Mouse (Mus musculus): ENCODE measurements around the gene Gnat1. TPM values are rescaled to one million over a fixed set of nuclear protein-coding genes. Genes with fewer than 3 reads are reported as not detected.

The Gnat1 gene
- polyA plus RNA-seq, 1 experiment = 0.20 TPM

GRCm38 (mm10) chr9:107701594-107701993, 22.1 kb upstream of the Gnat1 start:
- H3K4me3 ChIP-seq (replicated peaks; ENCODE audit: extremely low read depth, low read depth, low read length) = peak overlapping the region; percentile 18
- 14% methylated on average over 12 of the region's 12 CpGs for WGBS
- TF ChIP-seq POLR2A (IDR thresholded peaks at IDR 0.05; ENCODE audit: borderline replicate concordance, extremely low read depth, low read depth, low read length) (no peak), CTCF (IDR thresholded peaks at IDR 0.05; ENCODE audit: insufficient read depth, low read length) (no peak)
- peak; percentile 85 for DNase-seq
- peaks cover 50% of the 10 kb centered on the region for H3K4me1 ChIP-seq (ENCODE audit: control insufficient read depth, insufficient read depth, low read length)

- Histone ChIP-seq H3K4me1 (ENCODE audit: control insufficient read depth, insufficient read depth, low read length) (peaks cover 58% of the 10 kb centered on the region), H3K4me3 (replicated peaks; ENCODE audit: extremely low read depth, low read depth, low read length) (no peak overlapping the region)
- peak; percentile 45 for DNase-seq
- 32% methylated on average over 6 of the region's 6 CpGs for WGBS
- TF ChIP-seq CTCF (IDR thresholded peaks at IDR 0.05; ENCODE audit: insufficient read depth, low read length) (no peak), POLR2A (IDR thresholded peaks at IDR 0.05; ENCODE audit: borderline replicate concordance, extremely low read depth, low read depth, low read length) (no peak)
Measured at GRCm38 (mm10) chr9:107700114-107700571, 20.6 kb upstream of the Gnat1 start.

- Histone ChIP-seq H3K4me3 (replicated peaks; ENCODE audit: extremely low read depth, low read depth, low read length) (no peak overlapping the region), H3K4me1 (ENCODE audit: control insufficient read depth, insufficient read depth, low read length) (peaks cover 61% of the 10 kb centered on the region)
- DNase-seq = no peak
- TF ChIP-seq CTCF (IDR thresholded peaks at IDR 0.05; ENCODE audit: insufficient read depth, low read length) = no peak
- no peak for TF ChIP-seq POLR2A (IDR thresholded peaks at IDR 0.05; ENCODE audit: borderline replicate concordance, extremely low read depth, low read depth, low read length)
- 26% methylated on average over 9 of the region's 9 CpGs for WGBS
Measured at GRCm38 (mm10) chr9:107699376-107699980, 20.0 kb upstream of the Gnat1 start.

- TF ChIP-seq CTCF (IDR thresholded peaks at IDR 0.05; ENCODE audit: insufficient read depth, low read length) (no peak), POLR2A (IDR thresholded peaks at IDR 0.05; ENCODE audit: borderline replicate concordance, extremely low read depth, low read depth, low read length) (no peak)
- H3K4me3 ChIP-seq (replicated peaks; ENCODE audit: extremely low read depth, low read depth, low read length) = no peak overlapping the region
- 33% methylated on average over 14 of the region's 14 CpGs for WGBS
- DNase-seq = peak; percentile 48
- H3K4me1 ChIP-seq (ENCODE audit: control insufficient read depth, insufficient read depth, low read length) = peaks cover 58% of the 10 kb centered on the region
Measured at GRCm38 (mm10) chr9:107698611-107699190, 19.2 kb upstream of the Gnat1 start.

DNA sequence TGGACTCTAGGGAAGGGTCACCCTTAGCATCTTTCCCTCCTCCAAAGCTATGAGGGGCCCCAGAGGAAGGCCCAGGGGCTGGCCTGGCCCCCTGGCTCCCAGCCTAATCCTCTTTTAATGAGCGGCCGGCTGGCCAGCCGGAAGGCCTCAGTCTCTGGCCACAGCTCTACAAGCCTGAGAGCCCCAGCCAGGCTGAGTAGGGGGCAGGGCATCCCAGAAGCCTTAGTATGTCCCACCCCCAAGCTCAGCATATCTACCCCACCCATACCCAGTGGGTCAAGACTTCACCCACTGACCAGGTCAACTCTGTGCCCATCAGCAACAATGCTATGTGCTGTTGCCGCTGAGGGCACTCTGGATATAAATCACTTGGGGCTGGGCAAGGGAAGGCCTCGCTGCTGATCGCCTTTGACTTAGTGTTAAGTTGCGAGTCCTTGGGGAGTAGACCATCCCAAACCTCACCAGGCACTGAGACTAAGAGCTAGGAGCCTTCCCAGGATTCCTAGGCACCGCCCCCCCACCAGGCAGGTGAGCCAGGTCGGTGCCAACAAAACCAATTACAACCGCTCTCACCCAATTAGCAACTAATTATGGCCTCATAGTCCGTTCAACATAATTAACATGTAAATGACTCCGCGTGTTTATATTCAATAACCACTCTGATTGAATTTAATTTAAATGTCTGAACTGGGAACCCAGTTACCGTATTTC, 18.5 kb upstream of the Gnat1 start:
- TF ChIP-seq CTCF (IDR thresholded peaks at IDR 0.05; ENCODE audit: insufficient read depth, low read length) = no peak
- TF ChIP-seq POLR2A (IDR thresholded peaks at IDR 0.05; ENCODE audit: borderline replicate concordance, extremely low read depth, low read depth, low read length) = no peak
- peaks cover 52% of the 10 kb centered on the region for H3K4me1 ChIP-seq (ENCODE audit: control insufficient read depth, insufficient read depth, low read length)
- no peak overlapping the region for H3K4me3 ChIP-seq (replicated peaks; ENCODE audit: extremely low read depth, low read depth, low read length)
- 39% methylated on average over 14 of the region's 14 CpGs for WGBS
- DNase-seq = no peak

DNA sequence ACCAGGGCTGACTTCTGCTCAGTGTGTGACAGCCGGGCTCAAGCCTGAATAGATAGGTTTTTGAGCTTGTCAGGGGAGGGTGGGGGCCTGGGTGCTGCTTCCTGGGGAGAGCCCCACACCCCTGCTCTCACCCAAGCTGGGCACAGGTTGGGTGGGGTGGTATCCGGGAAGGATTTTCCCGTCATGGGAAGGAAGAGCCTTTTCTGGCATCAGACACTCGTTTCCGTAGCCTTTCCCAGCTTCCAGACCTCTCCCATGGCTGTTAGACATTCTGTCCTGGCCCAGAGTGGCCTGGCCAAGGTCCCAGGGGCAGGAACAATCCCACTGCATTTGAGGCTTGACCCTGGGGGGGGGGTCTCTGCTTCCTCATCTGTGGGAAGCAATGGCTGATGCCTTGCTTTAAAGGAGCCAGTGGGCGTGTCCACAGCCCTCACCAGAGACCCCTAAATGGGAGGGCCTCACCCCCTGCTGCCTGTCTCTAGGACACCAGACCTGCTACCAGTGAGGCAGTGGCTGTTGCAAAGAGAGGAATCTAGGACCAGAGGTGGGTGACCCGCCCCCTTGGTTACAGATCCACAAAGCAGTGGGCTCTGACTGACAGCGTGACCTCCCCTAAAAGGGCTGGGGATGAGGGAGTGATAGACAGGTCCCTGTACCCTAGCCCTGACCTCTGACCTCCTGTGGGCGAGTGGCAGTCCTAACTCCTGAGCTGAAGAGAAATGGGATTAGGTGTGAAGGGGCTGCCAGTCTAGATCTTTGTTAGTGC, 17.5 kb upstream of the Gnat1 start:
- DNase-seq = no peak
- WGBS = 53% methylated on average over 9 of the region's 9 CpGs
- Histone ChIP-seq H3K4me1 (ENCODE audit: control insufficient read depth, insufficient read depth, low read length) (peaks cover 45% of the 10 kb centered on the region), H3K4me3 (replicated peaks; ENCODE audit: extremely low read depth, low read depth, low read length) (no peak overlapping the region)
- TF ChIP-seq CTCF (IDR thresholded peaks at IDR 0.05; ENCODE audit: insufficient read depth, low read length) (no peak), POLR2A (IDR thresholded peaks at IDR 0.05; ENCODE audit: borderline replicate concordance, extremely low read depth, low read depth, low read length) (no peak)

DNA sequence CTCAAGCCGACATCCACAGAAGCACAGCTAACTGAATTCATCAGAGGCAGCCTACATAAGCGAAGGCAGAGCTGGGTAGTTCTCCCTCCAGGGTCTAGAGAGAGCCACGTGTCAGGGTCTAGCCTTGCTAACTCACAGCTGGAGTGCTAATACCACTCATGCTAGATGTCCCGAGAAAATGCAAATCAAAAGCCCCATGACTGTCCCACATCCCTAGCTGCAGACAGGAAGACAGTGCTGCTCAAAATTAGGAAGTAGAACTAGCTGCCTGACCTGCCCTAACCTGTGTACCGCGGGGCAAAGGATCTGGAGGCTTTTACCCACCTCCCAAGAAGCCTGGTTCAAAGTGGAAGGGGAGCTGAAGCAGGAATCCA, 16.6 kb upstream of the Gnat1 start:
- no peak overlapping the region for H3K4me3 ChIP-seq (replicated peaks; ENCODE audit: extremely low read depth, low read depth, low read length)
- peaks cover 39% of the 10 kb centered on the region for H3K4me1 ChIP-seq (ENCODE audit: control insufficient read depth, insufficient read depth, low read length)
- no peak for DNase-seq
- TF ChIP-seq POLR2A (IDR thresholded peaks at IDR 0.05; ENCODE audit: borderline replicate concordance, extremely low read depth, low read depth, low read length) (no peak), CTCF (IDR thresholded peaks at IDR 0.05; ENCODE audit: insufficient read depth, low read length) (no peak)
- WGBS = 31% methylated on average over 6 of the region's 6 CpGs

DNA sequence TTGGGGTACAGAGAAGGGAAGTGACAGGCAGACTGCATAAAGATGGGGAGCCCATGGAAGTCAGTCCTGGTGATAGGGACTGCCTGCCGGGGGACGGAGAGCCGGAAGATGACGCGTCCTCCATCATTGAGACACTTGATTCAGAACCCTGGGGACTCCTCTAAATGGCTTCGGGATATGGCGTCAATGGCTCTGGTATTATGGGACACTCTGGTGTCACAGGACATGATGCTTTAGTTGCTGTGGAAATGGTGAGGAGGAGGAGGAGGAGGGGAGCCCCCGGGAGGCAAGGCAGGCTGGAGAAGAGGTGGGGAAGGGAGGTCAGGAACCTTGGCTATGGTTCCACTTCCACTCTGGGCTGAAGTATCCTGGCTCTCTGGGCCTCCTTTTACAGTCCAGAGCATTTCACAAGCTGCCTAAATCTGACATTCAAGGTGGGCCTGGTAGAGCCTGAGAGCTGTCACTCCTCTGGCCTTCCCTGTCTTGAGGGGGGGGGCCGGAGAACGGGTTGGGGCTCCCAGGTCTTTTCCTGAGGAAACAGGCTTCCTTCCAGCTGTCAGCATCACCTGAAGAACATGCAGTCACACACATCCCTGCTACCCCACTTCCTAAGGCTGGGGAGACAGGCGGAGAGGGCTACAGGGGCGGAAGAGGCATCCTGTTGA, 16.1 kb upstream of the Gnat1 start:
- WGBS = 66% methylated on average over 12 of the region's 12 CpGs
- TF ChIP-seq POLR2A (IDR thresholded peaks at IDR 0.05; ENCODE audit: borderline replicate concordance, extremely low read depth, low read depth, low read length) (no peak), CTCF (IDR thresholded peaks at IDR 0.05; ENCODE audit: insufficient read depth, low read length) (no peak)
- Histone ChIP-seq H3K4me3 (replicated peaks; ENCODE audit: extremely low read depth, low read depth, low read length) (no peak overlapping the region), H3K4me1 (ENCODE audit: control insufficient read depth, insufficient read depth, low read length) (peaks cover 33% of the 10 kb centered on the region)
- DNase-seq = no peak

DNA sequence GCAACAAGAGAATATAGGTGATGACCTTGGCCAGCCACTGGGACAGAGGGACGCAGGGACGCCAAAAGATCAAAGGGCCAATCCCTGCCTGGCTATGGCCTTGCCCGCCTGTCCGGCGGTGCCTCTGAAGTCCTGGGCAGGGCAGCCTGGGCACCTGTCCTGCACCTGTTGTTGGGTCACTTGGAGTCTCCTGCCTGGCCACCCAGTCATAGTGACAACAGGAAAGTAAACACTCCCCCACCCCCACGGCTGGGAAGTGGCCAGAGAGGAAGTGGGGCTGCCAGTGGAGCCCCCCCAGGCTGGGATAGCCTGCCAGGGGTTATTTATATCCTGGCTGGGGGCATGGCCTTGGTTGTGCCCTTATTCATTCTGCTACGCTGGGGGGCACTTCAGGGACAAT, 15.1 kb upstream of the Gnat1 start:
- TF ChIP-seq CTCF (IDR thresholded peaks at IDR 0.05; ENCODE audit: insufficient read depth, low read length) (no peak), POLR2A (IDR thresholded peaks at IDR 0.05; ENCODE audit: borderline replicate concordance, extremely low read depth, low read depth, low read length) (no peak)
- 24% methylated on average over 7 of the region's 7 CpGs for WGBS

More for the DNA sequence above, 15.1 kb upstream of the Gnat1 start:
- DNase-seq = no peak
- Histone ChIP-seq H3K4me1 (ENCODE audit: control insufficient read depth, insufficient read depth, low read length) (peaks cover 26% of the 10 kb centered on the region), H3K4me3 (replicated peaks; ENCODE audit: extremely low read depth, low read depth, low read length) (no peak overlapping the region)
